Mouse (Mus musculus): ENCODE data around the gene Wdr18.

Wdr18 gene

DNA sequence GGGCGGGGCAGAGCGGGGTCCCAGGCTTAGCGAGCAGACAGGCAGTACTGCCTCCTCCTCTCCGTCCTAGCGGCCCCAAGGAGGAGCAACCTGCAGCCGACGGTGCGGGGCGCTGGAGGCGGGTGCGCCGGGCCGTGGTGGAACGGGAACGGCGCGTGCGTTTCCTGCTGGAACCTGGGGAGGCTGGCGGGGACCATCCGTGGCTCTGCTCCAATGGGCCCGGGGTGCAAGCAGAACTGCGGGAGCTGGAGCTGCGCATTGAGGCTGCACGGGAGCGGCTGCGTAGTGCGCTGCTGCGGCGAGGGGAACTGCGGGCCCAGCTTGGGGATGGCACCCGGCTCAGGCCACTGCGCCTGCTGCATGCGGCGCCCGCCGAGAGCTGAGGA lies 16.8 kb downstream of the Wdr18 start:
- no peak for DNase-seq (ENCODE audit: low read depth, low spot score)

- no peak for DNase-seq (ENCODE audit: low read depth, low spot score)
Observed at GRCm38 (mm10) chr10:79977324-79977723, 17.4 kb downstream of the Wdr18 start.

- DNase-seq (ENCODE audit: low read depth, low spot score), result no peak
Observed at GRCm38 (mm10) chr10:79978061-79978460, 18.1 kb downstream of the Wdr18 start.

DNA sequence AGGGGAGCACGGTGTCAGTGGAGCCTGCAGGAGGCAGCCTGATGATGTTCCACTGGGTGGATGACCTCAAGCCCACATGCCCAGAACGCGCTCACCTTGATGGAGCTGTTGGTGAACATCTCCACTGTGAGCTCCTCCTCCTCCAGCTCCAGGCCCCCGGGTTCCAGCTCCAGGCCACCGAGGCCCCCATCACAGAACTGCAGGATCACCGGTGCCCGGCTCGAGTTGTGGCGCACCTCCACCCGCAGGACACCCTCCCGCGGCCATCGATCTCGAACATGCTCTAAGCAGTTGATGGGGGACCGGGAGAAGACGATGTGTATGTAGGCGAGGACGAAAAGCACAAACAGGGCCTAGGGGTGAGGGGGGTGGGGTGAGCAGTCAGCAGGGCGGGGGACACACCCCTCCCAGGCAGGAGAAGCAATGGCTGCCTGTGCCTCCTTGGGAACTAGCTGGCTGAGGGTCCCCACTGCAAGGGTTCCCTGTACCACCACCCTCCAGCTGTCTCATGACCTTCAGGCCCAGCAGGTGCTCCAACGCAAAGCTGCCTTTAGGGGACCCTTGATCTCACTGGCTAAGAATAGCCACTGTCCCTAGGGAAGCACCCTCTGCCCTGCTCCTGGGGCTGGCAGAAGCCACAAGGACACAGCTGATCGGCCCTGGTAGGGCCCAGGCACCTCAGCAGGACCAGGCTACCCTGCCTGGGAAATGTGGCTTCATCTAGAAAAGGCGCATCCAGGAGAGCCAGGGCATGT lies 19.6 kb downstream of the Wdr18 start:
- DNase-seq (ENCODE audit: low read depth, low spot score), result peak; percentile 83

- no peak for DNase-seq (ENCODE audit: low read depth, low spot score)
Observed at GRCm38 (mm10) chr10:79983205-79983604, 23.3 kb downstream of the Wdr18 start.

DNA sequence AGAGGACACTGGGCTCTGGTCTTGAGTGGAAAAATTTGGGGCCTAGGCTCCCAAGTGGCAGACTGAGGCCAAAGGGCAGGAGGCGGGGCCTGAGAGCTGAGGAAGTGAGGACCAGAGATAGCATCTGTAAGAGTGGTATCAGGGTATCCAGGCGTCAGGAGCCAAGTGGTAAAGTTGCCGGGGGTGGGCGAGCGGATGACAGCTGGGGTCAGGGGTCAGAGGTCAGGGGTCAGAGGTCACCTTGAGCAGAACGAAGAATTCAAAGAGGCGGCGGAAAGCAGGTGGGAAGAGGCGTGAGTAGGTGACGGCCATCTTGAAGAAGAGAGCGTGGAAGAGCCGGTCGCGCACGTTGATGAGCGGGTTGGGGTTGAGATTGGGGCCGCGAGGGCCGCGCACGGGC lies 23.7 kb downstream of the Wdr18 start:
- DNase-seq (ENCODE audit: low read depth, low spot score), result peak; percentile 71

DNA sequence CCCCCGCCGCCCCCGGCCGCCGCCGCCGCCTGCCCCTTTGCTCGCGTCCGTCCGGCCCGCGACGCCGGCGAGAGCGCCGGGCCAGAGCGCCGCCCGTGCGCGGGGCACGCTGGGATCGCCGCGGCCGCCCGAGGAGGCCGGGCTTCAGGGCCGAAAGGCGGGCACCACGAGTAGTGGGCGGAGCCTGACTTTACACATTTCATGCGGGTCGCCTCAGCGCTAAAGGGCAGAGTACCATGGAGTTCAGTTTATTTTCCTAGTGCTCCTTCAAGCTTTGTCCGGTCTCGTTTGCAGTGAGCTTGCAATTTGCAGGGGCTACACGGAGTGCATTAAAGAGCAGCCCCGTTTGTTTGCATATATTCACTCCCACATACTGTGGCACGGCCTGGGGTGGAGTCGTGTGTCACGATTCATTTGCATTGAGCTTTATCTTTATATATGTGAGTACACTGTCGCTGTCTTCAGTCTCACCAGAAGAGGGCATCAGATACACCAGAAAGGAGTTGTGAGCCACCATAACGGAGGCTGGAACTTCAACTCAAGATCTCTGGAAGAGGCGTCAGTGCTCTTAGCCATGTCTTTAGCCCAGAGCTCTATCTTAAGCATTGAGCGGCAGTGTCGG lies 24.4 kb downstream of the Wdr18 start, which contains the start of gene Tmem259:
Gene Tmem259, minus strand, starts transcription at position 136 of the 622 bp plus-strand sequence.
- peak; percentile 78 for DNase-seq (ENCODE audit: low read depth, low spot score)

DNA sequence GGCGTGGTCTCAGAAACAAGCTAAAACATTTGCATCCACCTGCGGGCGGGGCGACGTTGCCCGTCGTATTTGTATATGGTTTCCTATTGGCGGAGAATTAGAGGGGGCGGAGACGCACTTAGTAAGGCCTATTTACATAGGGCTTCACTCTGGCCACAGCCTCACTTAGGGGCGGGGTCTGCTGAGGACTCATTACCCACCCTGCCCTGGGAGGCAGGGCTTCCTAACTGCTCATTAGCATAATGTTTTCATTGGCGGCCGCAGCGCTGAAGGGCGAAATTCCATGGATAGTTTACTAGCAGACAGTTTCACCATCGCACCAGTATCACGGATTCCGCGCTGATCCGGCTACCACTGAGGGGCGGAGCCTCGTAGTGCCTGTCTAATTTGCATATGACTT lies 24.9 kb downstream of the Wdr18 start:
- DNase-seq (ENCODE audit: low read depth, low spot score), result peak; percentile 99

DNA sequence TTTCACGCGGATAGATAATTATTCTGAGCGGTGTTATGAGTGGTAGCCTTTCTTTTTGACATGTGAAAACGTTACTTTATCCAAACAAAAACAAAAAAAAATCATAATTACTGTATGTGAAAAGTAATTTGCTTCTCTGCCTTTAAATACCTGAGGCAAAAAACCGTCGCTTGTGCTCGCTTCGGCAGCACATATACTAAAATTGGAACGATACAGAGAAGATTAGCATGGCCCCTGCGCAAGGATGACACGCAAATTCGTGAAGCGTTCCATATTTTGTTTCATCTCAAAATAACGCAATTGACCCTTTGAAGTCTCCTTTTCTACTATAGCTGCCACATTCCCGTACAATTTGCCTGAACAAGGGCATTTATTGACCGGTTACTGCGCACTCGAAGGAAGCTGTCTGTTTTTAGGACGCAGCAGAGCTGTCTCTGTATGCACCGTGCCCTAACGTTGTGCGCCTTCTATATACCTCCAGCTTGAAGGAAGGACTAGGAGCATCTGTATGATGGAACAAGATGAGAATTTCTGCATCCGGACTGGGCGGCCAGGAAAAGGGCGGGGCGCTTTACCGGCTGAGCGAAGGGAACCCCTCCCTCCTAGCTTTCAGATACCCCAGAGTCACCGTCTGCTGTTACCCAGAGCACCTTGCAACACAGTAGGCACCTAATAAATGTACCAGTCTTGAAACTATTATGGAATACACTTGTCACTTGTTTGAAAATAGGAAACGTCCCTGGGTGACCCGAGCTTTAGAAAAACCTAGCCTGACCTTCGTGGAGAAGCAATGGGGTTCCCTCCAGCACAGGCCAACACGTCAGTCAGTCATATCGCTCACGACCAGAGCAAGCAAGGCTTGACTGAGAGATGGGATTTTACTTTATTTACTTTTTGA lies 25.6 kb downstream of the Wdr18 start:
- peak; percentile 65 for DNase-seq (ENCODE audit: low read depth, low spot score)

DNA sequence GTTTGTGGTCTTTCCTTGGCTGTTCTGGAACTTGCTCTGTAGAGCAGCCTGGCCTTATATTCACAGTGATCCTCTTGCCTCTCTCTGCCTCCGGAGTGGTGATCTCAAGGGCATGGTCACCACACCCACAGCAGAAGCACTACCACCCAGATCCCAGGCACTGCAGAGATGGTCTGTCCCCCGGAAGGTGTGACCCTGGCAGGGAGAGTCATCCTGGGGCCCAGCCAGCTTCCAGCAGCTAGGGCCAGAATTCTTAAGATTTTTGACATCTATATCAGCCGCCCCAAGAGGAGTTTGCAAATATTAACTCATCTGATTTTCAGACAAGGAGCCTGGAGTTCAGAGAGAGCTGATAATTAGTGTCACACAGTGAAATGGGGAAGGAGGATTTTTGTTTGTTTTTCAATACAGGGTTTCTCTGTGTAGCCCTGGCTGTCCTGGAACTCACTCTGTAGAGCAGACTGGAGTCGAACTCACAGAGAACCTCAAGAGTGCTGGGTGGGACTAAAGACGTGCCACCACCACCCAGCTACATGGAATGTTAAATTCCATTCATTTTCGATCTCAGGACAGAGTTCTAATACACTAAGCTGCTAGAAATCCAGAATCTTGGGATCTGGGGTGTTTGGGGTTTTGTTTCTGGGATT lies 26.4 kb downstream of the Wdr18 start:
- DNase-seq (ENCODE audit: low read depth, low spot score), result no peak

DNA sequence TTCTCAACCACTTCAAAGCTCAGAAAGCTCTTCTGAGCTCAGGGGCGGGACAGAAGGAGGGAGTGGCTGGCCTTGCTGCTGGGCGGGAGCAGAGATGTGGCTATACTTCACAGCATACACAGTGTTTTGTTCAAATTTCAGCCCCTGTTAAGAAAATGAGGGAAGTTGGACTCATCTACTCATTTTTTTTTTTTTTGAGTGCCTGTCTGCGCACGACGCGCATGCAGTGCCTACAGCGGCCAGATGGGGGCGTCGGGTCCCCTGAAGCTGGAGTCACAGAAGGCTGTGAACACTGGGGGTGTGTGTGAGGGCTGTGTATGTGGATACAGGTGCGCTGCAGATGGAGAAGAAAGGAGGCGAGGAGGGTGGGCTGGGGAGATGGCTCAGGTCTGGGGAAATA lies 27.0 kb downstream of the Wdr18 start:
- DNase-seq (ENCODE audit: low read depth, low spot score), result peak; percentile 77

- DNase-seq (ENCODE audit: low read depth, low spot score), result no peak
Observed at GRCm38 (mm10) chr10:79987771-79988505, 28.0 kb downstream of the Wdr18 start.

GRCm38 (mm10) chr10:79988506-79989271 lies 28.7 kb downstream of the Wdr18 start, which contains the start of gene Cnn2:
Cnn2 (plus strand) TSS chr10:79988584.
- no peak for DNase-seq (ENCODE audit: low read depth, low spot score)

DNA sequence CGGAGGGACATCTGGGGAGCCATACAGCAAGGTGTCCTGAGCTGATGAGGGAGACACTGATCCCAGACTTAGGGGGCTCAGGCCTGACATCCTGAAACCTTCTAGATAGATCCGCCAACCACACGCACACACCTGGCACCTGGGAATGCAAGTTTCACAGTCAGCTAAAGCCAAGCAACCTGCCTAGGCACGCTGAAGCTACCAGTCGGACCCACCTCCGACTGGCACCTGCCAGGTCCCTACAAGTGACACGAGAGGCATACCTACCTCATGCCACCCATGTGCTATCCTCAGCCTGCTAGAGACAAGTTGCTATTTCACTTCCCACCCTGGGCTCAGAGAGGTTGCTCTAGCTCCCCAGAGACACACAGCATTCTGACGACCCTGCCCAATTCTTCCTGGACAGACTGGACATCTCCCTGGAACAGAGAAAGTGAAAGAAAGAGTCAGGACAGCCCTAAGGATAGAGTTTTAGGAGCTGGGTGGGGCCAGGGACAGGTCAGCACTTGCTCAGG lies 29.4 kb downstream of the Wdr18 start:
- no peak for DNase-seq (ENCODE audit: low read depth, low spot score)

DNA sequence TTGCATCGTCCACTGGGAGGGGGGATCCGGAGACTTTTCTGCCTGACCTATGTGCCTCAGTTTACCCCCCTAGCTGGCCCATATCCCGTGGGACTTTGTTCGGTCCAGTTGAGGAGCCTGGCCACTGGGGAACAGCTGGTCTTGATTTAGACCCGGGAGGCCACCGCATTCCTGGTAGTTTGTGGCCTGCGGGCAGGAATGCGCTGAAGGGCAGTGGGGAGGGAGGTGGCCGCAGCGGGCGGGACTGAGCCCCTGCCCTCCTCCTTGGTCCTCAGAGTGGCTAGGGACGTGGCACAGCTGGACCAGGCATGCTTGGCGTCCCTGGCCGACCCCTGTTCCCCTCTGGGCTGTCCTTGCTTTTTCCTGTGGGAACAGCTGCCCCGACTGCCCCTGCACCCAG lies 29.9 kb downstream of the Wdr18 start:
- no peak for DNase-seq (ENCODE audit: low read depth, low spot score)

DNA sequence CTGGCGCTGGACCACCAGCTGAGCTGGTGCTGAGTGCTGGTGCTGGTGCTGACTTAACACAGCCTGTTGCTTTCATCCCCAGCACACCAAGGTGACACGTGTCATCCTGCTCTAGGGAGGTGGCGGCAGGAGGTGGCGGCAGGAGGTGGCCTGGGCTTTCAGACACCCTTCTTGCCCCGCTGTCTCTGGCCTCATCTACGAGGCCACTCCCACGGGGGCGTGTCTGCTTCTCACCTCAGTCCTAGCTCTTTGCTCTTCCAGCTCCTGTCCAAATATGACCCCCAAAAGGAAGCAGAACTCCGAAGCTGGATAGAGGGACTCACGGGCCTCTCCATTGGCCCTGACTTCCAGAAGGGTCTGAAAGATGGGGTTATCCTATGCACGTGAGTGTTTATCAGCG lies 31.1 kb downstream of the Wdr18 start:
- DNase-seq (ENCODE audit: low read depth, low spot score), result no peak

- DNase-seq (ENCODE audit: low read depth, low spot score), result no peak
Observed at GRCm38 (mm10) chr10:79991548-79991947, 31.6 kb downstream of the Wdr18 start.

DNA sequence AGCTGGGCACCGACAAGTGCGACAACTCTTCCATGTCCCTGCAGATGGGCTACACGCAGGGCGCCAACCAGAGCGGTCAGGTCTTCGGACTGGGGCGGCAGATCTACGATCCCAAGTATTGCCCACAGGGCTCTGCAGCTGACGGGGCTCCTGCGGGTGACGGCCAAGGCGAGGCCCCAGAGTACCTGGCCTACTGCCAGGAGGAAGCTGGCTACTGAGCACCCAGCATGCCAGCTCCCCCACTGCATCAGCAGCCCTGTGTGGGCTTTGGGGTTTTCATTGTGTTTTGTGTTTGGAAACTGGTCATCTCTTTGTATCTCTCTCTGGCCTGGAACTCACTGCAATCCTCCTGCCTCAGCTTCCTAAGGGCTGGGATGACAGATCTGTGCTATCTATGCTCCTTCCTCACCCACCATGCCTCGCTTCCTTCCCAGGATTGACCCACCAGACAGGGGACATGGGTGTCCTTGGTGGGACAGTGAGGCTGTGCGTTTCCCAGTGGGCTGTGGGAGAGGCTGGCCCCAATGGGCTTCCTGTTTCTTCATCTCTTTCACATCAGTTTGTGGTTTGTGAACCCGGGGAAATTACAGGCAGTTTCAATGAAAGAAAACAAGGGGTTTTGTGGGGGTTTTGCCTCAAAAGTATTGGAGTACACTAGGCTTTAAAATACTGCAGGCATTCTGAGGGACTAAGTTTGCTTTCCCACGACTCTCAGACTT lies 34.6 kb downstream of the Wdr18 start:
- DNase-seq (ENCODE audit: low read depth, low spot score), result no peak

- DNase-seq (ENCODE audit: low read depth, low spot score), result no peak
Observed at GRCm38 (mm10) chr10:79995636-79996035, 35.7 kb downstream of the Wdr18 start.
